Mouse (Mus musculus) layer of hippocampus, adult 18-20 months (tissue): Measurements from ENCODE around the gene Tmx4. TPM values are rescaled to one million over a fixed set of nuclear protein-coding genes. Genes with fewer than 3 reads are reported as not detected.
A peak's percentile ranks its signal among the peaks of the same experiment; 100 is the strongest.

Source experiments
- DNase-seq, 2 experiments: peaks; one replicate each; pipeline ENCODE4 v3.0.0; 2022; ENCODE audit warnings: low spot score in 2 of 2
- total RNA-seq, 2 experiments: library from RNA; stranded (reverse); gene quantifications; 2 replicates each; pipeline ENCODE4 v1.2.3; 2021

The Tmx4 gene
- total RNA-seq, 2 experiments from 2014 or later, result 169 to 174 TPM

GRCm38 (mm10) chr2:134585243-134585642 is 58.7 kb downstream of the Tmx4 start:
- DNase-seq, result no peak

GRCm38 (mm10) chr2:134559422-134559821 is 84.5 kb downstream of the Tmx4 start:
- DNase-seq, result no peak

- DNase-seq, result no peak
Observed at GRCm38 (mm10) chr2:134554221-134554727, 89.7 kb downstream of the Tmx4 start, which contains the start of gene Hao1. Gene Hao1 (minus strand): TSS chr2:134554368.

GRCm38 (mm10) chr2:134552358-134552757 is 91.6 kb downstream of the Tmx4 start:
- no peak for DNase-seq

GRCm38 (mm10) chr2:134549770-134550169 is 94.2 kb downstream of the Tmx4 start:
- peak; percentile 39 to 80 for DNase-seq

- DNase-seq, result no peak
Observed at GRCm38 (mm10) chr2:134545116-134545515, 98.8 kb downstream of the Tmx4 start.

- no peak for DNase-seq
Observed at GRCm38 (mm10) chr2:134544321-134545065, 99.5 kb downstream of the Tmx4 start.

Other genes starting within 250 kb of the Tmx4 start
- gene Hao1, start 89.8 kb downstream of the Tmx4 start, total RNA-seq, result not detected
- gene Plcb1, start 141.9 kb upstream of the Tmx4 start, total RNA-seq, result 100 to 1,000 TPM; 132 to 143 TPM